Mouse (Mus musculus) ES-CJ7 (cell line): ENCODE results near the gene Pcp4.
"Not testable (repeated sequence)": the region's sequence is repeated elsewhere in the genome, so short reads cannot be mapped to it uniquely, and the experiment has no call there.

Experiments used
- DNase-seq: peaks from one replicate; pipeline ENCODE4 v3.0.0; 2011; ENCODE audit warnings: low read depth, low spot score

Pcp4 gene

DNA sequence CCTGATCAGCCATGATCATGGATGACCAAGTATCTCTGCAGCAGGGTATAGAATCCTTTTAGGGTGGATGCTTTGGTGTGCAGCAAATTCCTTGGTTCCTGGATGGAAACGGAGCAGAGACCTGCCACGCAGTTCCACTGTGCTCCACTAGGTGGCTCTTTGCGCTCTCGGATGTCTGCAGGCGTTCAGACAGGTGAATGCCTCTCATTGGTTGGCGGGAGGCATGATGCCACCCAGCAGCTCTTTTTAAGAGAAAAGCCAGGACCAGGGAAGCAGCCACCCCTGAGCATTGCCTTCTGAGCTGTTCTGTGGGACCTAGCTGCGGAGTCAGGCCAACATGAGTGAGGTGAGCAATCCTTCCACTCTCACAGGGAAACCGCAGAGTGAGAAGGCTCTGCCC is at the start of gene Pcp4:
TSS of gene Pcp4 (plus strand) at position 162 of the 400 bp plus-strand sequence.
- DNase-seq = peak; percentile 81

DNA sequence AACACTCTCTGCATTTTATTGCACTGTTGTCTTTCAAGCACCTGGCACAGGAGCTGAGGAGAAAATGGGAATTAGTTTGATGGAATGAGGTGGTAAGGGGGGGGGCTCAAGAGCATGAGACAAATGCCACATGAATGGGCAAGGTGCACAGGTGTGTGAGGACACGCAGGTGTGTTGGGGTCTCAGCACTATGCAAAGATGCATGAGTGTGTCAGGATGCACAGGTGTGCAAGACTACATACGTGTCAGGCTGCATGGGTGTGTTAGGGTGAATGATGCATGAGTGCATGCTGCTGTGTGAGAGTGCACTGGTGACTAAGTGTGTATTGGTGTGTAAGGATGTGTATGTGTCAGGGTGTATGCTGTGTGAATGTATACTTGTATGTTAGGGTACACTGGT is 42.4 kb upstream of the Pcp4 start:
- DNase-seq = no peak

DNA sequence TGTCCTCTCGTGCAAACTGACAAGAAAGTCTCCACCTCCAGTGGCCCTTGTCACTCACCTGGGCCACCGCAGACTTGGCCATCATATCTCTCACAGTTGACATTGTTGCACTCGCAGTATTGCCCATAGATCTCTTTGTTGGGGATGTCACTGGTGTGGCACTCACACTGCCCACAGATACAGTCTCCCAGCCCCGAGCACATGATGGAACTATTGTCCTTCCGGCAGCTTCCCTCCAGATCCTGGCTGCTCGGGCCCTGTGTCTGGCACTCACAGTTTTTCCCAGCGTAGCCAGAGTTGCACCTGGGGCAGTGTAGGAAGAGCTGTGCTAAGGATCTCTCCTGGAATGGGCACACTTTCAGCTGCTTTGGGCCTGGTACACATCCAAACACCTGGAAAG is 40.7 kb upstream of the Pcp4 start:
- no peak for DNase-seq

DNA sequence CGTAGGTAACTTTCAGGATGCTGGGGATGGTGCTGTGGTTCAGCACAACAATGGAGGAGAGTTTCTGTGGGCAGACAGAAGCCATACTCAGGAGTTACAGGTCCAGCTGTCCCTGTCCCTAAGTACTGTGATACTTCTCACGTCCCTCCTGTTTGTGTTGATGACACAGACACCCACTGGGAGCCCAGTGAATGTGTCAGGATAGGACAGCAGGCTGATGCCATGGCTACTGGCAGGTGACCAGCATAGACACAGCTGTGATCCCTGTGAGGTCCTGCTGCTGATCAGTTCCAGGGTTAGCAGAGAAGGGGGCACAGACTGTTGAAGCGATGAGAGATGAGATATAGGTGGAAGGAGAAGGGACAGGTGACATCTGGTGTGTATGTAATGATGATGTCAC is 38.4 kb upstream of the Pcp4 start:
- no peak for DNase-seq

DNA sequence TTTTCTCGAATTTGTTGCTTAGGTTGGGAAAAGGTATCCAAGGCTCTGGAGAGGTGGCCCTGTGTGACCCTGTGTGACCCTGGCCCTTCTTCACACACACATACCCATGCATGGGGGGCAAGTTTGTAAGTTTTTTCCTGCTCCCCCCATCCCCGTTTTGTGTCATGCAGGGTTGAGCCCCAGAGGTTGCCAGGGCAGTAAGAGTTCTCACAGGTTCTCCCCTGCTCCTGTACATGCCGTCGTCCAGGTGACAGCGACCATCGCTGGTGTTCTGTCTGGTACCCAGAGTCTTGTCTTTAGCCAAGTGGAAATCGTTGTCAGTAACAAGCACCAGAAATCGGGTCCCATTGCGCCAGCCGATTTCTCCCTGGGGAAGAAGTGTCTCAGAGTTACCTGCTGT is 34.1 kb upstream of the Pcp4 start:
- DNase-seq = no peak

DNA sequence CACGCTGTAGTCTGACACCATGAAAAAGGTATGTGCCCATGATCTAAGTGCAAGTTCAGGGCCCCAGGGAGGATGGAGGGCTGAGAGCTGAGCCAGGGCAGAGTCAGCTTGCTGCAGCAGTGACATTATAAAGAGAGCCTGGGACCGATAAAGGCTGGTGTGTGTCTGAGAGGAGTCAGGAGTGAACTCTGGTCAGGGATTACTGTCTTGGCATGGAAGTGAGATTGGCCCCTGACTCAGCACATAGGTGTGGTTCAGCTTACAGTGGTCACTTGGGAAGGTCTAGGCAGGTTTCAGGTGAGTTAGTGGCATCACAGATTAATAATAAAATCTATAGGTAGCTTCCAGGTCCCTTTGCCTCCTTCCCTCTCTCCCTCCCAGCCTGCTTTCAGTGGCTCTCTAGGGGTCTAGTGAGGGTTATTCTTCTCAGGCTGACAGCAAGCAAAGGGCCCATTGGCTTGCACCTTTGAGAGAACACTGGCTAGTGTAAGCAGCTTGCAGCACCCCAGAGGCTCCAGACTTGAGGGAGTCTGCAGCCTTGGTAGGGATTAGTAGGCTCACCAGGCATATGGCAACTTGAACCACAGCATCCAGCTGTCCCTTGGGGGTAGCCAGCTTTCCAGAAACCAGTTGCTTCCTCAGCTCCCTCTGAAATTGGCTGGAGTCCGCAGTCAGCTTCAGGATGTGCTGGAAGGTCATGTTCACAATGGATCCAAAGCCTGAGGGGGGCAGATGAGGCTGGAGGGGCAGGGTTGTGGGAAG is 33.2 kb upstream of the Pcp4 start:
- no peak for DNase-seq

DNA sequence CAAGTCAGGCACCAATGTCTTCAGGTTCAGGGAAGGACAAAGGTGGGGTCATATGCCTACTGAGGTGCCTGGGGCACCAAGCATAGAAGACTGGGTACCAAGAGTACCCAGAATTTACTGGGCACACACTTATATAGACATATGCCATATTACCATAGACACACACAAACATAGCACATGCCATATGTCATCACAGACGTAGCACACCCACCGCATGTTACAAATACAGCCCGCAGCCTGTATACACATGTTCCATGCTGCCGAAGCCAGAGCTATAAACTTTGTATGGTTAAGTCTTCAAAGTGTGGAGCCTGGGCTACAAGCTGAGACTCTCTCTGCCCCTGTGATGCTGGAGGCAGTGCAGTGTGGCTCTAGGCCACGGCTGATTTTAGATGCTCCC is 28.5 kb upstream of the Pcp4 start:
- DNase-seq = no peak

DNA sequence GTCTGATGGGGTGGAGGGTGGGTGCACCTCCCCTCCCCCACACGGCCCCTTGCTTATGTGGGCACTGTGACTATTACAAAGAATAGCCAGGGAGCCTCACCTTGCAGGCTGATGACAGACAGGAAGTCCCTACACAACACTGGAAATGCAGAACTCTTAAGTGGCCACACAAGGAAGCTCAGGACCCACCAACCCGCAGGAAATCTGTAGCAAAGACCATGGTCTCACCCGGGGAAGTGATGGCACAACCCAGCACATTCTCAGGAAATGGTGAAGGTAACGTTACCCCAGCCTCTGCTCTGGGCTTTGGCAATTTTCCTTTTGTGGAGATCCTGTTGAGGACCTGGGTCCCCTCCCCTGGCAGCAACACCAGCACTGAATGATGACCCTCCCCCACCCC is 27.7 kb upstream of the Pcp4 start:
- no peak for DNase-seq

DNA sequence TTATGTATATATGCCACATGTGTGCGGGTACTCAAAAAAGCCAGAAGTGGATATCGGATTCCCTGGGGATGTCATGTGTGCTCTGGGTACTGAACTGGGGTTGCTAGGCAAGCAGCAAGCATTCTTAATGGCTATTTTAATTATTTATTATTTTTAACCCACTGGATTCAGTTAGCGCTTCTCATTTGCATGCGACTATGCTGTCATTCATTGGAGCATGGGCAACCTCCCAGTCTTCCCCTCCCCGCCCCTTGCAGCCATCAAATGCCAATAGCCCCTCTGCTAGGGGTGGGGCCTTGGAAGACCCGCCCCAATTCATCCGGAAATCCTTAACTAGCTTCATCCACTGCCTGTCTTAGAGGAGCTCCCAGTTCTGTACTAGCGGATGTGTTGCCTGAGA is 26.5 kb upstream of the Pcp4 start:
- DNase-seq = peak; percentile 7

DNA sequence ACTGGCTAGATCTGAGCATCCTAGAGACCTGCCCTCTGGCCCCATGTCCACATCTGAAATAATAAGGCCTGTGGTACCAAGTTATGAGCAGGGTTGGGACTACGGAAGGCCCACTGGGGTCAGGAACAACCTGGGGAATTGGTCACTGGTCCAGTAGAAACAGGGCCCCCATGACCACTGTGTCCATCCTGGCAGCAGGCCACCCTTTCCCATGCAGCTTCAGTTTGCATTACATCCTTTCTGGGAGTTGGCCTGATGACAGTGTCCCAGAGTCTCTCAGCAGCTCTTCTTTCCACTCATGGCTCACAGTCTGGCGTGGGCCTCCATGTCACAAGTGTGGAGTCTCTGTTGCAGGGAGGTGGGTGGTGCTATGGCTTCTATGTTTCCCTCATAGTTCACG is 25.6 kb upstream of the Pcp4 start:
- DNase-seq = no peak

DNA sequence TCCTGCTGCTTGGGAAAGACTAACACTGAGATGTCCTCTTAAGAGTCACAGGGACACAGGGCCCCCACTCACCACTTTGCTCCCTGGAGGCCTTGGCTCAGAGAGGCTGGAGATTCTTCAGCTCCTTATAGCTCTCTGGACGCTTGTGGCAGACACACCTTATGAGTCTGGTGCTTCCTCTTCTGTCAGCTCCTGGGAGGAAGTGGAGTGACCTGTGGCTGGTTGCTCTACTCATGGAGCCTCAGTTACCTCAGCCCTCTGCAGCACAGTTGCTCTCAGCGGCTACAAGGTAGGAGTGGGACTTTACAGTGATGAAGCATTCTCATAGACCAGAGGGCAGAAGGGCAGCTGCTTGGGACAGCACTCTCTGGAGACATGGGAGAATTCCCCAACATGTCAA is 23.9 kb upstream of the Pcp4 start, which contains the start of gene Itgb2l:
TSS of gene Itgb2l (minus strand) at position 152 of the 400 bp plus-strand sequence.
- DNase-seq = no peak

DNA sequence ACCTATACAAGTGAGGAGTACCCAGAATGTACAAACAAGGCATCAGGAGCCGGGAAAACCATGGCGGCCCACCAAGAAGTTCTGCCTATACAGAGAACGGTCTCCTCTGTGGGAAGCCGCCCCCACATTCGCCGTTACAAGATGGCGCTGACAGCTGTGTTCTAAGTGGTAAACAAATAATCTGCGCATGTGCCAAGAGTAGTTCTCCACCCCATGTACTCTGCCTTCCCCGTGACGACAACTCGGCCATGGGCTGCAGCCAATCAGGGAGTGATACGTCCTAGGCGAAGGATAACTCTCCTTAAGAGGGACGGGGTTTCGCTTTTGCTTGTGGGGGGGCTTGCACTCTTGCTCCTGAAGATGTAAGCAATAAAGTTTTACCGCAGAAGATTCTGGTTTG is 16.5 kb upstream of the Pcp4 start:
- DNase-seq = not testable (repeated sequence)

DNA sequence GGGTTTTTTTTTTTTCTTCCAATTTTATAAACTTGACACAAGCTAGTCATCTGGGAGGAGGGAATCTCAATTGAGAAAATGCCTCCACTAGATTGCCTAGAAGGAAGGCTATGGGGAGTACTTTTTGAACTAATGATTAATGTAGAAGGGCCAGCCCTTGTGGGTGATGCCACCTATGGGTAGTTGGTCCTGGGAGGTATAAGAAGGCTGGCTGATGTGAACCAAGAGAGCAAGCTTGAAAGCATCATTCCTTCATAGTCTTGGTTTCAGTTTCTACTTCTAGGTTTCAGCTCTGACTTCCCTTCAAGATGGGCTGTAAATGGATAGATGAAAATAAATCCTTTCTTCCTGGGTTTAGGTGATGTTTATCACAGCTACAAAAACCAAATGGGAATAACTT is 13.3 kb upstream of the Pcp4 start:
- DNase-seq = no peak

DNA sequence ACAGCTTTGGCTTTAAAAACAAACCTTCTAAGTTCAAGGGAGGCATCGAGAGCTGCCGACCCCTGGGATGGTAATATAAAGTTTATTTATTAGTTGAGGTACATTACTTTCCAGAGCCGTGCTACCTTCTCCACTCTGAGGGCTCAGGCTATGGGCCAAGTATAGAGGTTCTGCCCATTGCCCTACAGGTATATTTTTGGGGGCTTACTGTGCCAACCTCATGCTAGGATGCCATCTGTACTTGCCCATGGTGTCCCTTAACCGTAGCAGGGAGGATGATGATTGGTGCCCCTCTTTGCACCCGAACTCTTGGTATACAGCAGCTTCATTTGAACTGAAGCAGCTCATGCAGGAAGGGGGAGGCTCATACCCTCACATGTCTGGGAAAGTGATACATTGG is 9.8 kb upstream of the Pcp4 start:
- DNase-seq = no peak

DNA sequence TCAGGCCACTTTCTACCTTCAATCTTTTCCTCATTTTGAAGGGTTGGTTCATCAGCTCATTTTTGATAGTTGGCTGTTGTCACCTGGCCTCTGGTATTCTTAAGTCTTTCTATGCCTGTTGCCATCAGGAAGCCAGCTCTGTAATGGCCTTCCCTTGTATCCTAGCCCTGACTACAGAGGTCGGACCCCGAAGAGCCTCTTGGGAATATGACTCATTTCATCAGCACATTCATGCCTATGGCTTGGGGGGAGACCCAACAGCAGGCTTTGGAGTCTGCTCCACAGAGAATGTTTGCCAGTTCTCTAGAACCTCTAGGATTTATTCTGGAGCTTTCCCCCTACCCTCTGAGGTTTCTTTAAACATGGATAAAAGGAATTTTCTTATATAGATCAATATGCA is 8.1 kb upstream of the Pcp4 start:
- DNase-seq = no peak

DNA sequence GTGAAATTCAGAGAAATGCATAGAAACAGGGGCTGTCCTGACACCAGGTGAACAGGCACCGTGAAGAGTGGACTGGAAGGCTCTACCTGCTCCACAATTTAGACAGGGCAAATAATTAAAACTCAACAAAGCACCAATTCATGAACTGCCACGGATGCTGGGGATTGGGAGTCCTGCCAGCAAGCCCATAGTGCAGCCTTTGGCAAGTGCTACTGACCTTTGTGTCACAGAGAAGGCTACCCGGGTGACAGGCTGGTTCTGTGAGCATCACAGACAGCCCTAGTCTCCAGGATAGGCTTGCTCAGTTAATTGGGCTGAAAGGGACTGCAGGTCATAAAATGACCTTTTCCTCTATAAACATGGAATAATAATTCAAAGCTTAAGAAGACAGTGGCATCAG is 6.6 kb upstream of the Pcp4 start:
- no peak for DNase-seq

DNA sequence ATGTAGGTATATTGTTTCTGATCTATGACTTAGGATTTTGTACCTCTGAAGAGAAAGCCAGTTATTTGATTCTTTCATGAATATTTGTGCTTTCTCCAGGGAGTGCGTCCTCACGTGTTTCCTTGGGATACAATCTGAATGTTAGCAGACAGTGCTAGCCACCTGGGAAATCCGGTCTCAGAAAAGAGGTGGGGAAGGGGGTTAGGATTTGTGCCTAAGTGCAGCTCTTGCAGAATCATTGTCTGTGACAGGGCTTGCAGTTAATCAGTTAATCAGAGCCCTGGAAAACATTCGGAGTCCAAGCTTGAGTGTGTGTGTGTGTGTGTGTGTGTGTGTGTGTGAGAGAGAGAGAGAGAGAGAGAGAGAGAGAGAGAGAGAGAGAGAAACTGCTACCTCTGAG is 605 bp downstream of the Pcp4 start:
- DNase-seq = no peak

DNA sequence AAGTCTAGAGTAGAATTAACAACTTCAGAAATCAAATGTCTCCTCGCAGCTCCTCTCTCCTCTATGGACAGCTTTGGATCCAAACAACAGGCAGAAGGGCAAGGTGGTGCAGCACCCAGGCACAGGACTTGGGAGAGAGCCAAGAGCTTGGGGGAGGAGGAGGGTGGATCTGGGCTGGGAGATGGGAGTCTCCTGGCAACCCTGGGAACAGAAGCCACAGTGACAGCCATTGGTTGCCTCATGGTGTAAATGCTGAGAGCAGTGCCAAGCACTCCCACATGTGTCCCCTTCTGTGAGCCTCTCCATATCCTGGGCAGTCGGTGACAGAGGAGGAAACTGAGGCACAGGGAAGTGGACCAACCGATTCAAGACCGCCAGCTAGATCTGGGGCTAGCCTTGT is 1.3 kb downstream of the Pcp4 start:
- DNase-seq = no peak

DNA sequence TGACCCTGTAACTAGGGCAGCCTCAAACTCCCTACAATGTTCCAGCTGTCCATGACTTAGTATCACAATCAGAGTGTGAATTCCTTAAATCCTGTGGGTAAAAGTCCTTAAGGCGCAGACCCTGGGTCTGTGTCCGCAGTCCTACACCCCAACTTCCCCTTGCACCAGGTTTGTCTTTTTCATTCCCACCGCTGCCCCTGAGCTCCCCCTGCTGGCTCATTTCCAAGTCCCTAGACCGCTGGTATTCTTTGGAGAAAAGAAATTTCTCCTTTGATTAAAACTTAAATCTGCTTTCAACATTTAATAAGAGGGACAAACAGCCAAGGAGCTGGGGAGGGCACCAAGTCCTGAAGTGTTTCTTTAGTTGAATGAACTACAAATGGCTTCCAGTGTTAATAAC is 2.2 kb downstream of the Pcp4 start:
- peak; percentile 16 for DNase-seq

DNA sequence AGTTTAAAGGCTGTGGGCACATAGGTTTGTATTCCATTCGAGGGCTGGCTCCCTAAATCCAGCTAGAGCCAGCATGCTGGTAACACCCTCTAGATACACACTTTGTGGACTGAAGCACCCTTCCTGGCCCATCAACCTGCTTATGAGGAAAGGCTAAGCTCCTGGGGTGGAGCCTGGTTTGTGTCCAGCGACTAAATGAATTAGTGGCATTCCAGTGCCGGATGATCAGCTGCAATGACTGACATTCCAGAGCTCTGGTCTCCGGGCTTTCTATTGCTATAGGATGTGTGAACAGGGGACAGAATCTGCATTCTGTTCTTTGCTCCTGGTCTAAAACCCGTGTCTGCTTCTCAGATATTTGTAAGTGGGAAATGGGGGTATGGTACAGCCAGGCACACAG is 5.0 kb downstream of the Pcp4 start:
- no peak for DNase-seq

DNA sequence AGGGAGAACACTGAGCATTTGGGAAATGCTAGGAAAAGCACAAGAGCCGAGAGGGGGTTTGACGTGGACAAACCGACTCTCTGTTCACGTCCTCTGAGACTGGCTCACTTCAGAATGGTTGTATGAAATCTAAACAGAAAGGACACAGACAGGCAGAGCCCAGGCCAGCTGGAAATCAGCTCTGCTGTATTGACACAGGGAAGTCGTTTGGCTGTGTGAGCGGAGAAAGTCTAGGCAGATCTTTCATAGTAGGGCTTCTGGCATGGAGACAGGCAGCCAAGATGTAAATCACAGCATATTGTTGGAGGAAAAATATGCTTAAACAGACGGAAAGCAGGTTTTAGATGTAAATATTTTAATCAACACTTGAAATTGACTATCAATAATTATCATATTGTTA is 5.4 kb downstream of the Pcp4 start:
- no peak for DNase-seq

DNA sequence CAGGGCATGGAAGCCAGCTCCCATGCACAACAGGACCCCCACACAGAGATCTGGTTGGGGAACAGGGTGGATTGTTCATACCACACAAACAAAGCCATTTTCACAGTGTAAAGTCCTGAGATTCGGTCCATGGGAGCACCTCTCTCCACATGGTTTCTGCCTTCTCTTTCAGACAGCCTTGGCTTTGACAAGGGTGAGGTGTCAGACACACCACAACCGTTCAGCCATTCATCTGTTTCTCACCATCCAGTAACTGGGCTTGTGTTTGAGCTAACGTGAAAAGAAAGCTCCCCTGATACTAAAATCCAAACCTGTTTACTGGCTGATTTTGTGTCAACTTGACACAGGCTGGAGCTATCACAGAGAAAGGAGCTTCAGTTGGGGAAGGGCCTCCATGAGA is 6.8 kb downstream of the Pcp4 start:
- DNase-seq = no peak

DNA sequence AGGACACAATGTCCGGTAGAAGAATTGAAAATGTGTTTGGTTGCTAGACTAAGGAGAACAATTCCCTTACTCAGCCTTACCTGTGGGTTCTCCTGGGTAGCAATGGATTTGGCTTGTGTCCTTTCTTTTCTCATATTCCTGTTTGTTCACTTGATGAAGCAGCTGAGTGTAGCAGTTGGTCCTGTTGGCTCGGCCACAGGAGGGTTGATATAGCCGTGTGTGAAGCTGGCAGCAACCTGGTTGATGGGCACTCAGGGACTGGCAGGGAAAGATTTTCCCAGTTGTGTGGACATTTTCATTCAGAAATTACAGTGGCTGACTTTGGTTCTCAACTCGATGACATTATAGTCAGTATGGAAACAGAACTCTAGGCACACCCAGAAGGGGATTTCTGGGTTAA is 14.4 kb downstream of the Pcp4 start:
- DNase-seq = no peak
